Mouse (Mus musculus): ENCODE results near the gene Trappc10. TPM values are rescaled to one million over a fixed set of nuclear protein-coding genes. Genes with fewer than 3 reads are reported as not detected.

Gene Trappc10
- polyA plus RNA-seq, 1 experiment from 2014 or later: 28.1 TPM

DNA sequence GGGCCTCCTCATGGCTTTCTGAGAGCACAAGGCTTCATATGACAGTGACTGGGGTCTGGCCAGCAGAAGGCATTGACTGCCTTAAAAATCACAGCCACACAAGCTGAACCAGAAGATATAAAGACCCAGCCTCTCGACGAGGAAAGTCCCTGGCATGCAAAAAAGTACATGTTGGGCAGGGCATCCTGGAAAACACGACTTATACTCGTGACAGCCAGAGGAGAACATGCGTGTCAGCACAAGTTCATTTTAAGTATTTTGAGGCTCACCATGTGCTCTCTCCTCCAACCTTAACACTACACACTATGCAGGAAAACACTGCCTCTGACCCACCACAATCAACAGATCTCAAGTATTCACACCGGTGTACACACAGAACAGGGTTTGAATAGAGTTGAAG lies 20.3 kb downstream of the Trappc10 start:
- TF ChIP-seq CTCF (IDR thresholded peaks at IDR 0.05; ENCODE audit: low read depth): no peak
- peaks cover 39% of the 10 kb centered on the region for H3K36me3 ChIP-seq (ENCODE audit: control insufficient read depth, insufficient read depth)
- H3K4me3 ChIP-seq (ENCODE audit: low read depth, low read length): no peak overlapping the region
- no peaks in the 10 kb centered on the region; the same call in 1 of the 2 replicates for H3K4me1 ChIP-seq (replicated peaks; ENCODE audit: control insufficient read depth, insufficient read depth, low read length)
- 90% methylated on average over 6 of the region's 6 CpGs for WGBS
- no peaks in the 10 kb centered on the region for H3K9me3 ChIP-seq (ENCODE audit: control insufficient read depth)
- H3K27me3 ChIP-seq (replicated peaks; ENCODE audit: control insufficient read depth, insufficient read depth, low read length): no peaks in the 10 kb centered on the region
- ATAC-seq: no peak
- no peak overlapping the region for H3K4me2 ChIP-seq (replicated peaks; ENCODE audit: low read depth)
- no peak overlapping the region for H3K27ac ChIP-seq (ENCODE audit: low read depth, low read length)
- no peak overlapping the region for H3K9ac ChIP-seq (ENCODE audit: low read depth, low read length)

GRCm38 (mm10) chr10:78222908-78223307 lies 21.5 kb downstream of the Trappc10 start:
- ATAC-seq: no peak
- H3K4me3 ChIP-seq (ENCODE audit: low read depth, low read length): no peak overlapping the region
- no peak for TF ChIP-seq CTCF (IDR thresholded peaks at IDR 0.05; ENCODE audit: low read depth)
- H3K9ac ChIP-seq (ENCODE audit: low read depth, low read length): no peak overlapping the region
- peaks cover 49% of the 10 kb centered on the region for H3K36me3 ChIP-seq (ENCODE audit: control insufficient read depth, insufficient read depth)
- no peaks in the 10 kb centered on the region; the same call in 1 of the 2 replicates for H3K4me1 ChIP-seq (replicated peaks; ENCODE audit: control insufficient read depth, insufficient read depth, low read length)
- H3K4me2 ChIP-seq (replicated peaks; ENCODE audit: low read depth): no peak overlapping the region
- H3K27me3 ChIP-seq (replicated peaks; ENCODE audit: control insufficient read depth, insufficient read depth, low read length): no peaks in the 10 kb centered on the region
- no peak overlapping the region for H3K27ac ChIP-seq (ENCODE audit: low read depth, low read length)
- no peaks in the 10 kb centered on the region for H3K9me3 ChIP-seq (ENCODE audit: control insufficient read depth)
- WGBS: 76% methylated on average over 4 of the region's 4 CpGs

GRCm38 (mm10) chr10:78221315-78221714 lies 23.1 kb downstream of the Trappc10 start:
- no peak for ATAC-seq
- Histone ChIP-seq H3K9ac (ENCODE audit: low read depth, low read length) (no peak overlapping the region), H3K4me2 (replicated peaks; ENCODE audit: low read depth) (no peak overlapping the region), H3K4me1 (replicated peaks; ENCODE audit: control insufficient read depth, insufficient read depth, low read length) (no peaks in the 10 kb centered on the region), H3K9me3 (ENCODE audit: control insufficient read depth) (no peaks in the 10 kb centered on the region), H3K27me3 (replicated peaks; ENCODE audit: control insufficient read depth, insufficient read depth, low read length) (no peaks in the 10 kb centered on the region), H3K27ac (ENCODE audit: low read depth, low read length) (no peak overlapping the region), H3K36me3 (ENCODE audit: control insufficient read depth, insufficient read depth) (peaks cover 59% of the 10 kb centered on the region), H3K4me3 (ENCODE audit: low read depth, low read length) (no peak overlapping the region)
- no peak for TF ChIP-seq CTCF (IDR thresholded peaks at IDR 0.05; ENCODE audit: low read depth)
- WGBS: 93% methylated on average over 7 of the region's 7 CpGs

- ATAC-seq: no peak
- WGBS: 93% methylated on average over 1 of the region's 1 CpGs
- Histone ChIP-seq H3K9me3 (ENCODE audit: control insufficient read depth) (no peaks in the 10 kb centered on the region), H3K9ac (ENCODE audit: low read depth, low read length) (no peak overlapping the region), H3K36me3 (ENCODE audit: control insufficient read depth, insufficient read depth) (peaks cover 73% of the 10 kb centered on the region), H3K27me3 (replicated peaks; ENCODE audit: control insufficient read depth, insufficient read depth, low read length) (no peaks in the 10 kb centered on the region), H3K27ac (ENCODE audit: low read depth, low read length) (no peak overlapping the region), H3K4me3 (ENCODE audit: low read depth, low read length) (no peak overlapping the region), H3K4me2 (replicated peaks; ENCODE audit: low read depth) (no peak overlapping the region), H3K4me1 (replicated peaks; ENCODE audit: control insufficient read depth, insufficient read depth, low read length) (no peaks in the 10 kb centered on the region)
- no peak for TF ChIP-seq CTCF (IDR thresholded peaks at IDR 0.05; ENCODE audit: low read depth)
These were observed 24.9 kb downstream of the Trappc10 start for GRCm38 (mm10) chr10:78219528-78219927.

DNA sequence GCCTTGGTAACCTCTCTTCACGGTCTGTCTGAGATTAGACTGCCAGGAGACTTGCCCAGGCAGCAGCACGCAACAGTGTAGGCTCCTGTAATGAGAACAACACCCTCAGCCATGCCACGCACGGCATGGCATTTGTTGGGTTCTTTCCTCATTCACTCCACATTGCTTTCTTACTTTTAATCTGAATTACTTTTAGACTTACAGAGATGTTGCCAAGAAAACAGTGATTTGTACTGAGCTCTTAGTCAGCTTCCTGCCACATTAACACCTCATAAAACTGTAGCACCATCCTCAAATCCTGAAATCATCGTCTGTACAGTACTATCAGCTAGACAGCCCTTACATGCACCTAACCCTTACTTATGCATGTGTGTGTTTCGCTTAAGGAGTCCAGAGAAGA lies 25.9 kb downstream of the Trappc10 start:
- Histone ChIP-seq H3K27ac (ENCODE audit: low read depth, low read length) (no peak overlapping the region), H3K9me3 (ENCODE audit: control insufficient read depth) (no peaks in the 10 kb centered on the region), H3K4me3 (ENCODE audit: low read depth, low read length) (no peak overlapping the region), H3K4me1 (replicated peaks; ENCODE audit: control insufficient read depth, insufficient read depth, low read length) (no peaks in the 10 kb centered on the region), H3K36me3 (ENCODE audit: control insufficient read depth, insufficient read depth) (peaks cover 83% of the 10 kb centered on the region), H3K9ac (ENCODE audit: low read depth, low read length) (no peak overlapping the region), H3K4me2 (replicated peaks; ENCODE audit: low read depth) (no peak overlapping the region), H3K27me3 (replicated peaks; ENCODE audit: control insufficient read depth, insufficient read depth, low read length) (no peaks in the 10 kb centered on the region)
- no peak for TF ChIP-seq CTCF (IDR thresholded peaks at IDR 0.05; ENCODE audit: low read depth)
- no peak for ATAC-seq
- WGBS: 82% methylated on average over 6 of the region's 6 CpGs

DNA sequence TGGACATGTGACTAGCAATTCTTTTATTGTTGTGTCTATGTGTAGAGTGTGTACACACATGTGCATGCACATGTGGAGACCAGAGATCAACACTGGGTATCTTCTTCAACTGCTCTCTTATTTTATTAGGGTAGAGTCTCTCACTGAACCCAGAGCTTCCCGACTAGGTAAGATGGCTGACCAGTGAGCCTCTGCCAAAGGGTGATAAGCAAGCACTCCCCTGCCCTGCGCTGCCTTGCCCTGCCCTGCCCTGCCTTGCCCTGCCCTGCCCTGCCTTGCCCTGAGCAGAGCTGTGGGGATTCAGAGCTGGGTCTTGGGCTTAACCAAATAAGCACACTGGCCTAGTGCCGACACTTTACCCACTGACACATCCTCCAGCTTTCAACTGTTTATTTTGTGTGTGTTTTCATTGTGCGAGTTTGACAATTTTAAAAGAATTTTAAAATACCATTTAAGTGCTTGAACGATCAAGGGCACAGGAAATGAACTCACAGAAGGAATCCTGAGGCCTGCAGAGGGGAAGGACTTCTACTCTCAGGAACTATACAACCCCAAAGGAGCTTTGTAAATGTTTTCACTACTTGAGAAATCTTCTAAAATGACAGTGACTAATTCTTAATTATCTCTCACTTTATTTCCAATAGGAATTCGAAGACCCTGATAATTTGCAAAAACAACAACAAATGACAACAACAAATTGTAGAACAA lies 27.9 kb downstream of the Trappc10 start:
- Histone ChIP-seq H3K9me3 (ENCODE audit: control insufficient read depth) (no peaks in the 10 kb centered on the region), H3K36me3 (ENCODE audit: control insufficient read depth, insufficient read depth) (peaks cover 86% of the 10 kb centered on the region), H3K9ac (ENCODE audit: low read depth, low read length) (no peak overlapping the region), H3K4me2 (replicated peaks; ENCODE audit: low read depth) (no peak overlapping the region), H3K4me3 (ENCODE audit: low read depth, low read length) (no peak overlapping the region), H3K4me1 (replicated peaks; ENCODE audit: control insufficient read depth, insufficient read depth, low read length) (no peaks in the 10 kb centered on the region), H3K27ac (ENCODE audit: low read depth, low read length) (no peak overlapping the region), H3K27me3 (replicated peaks; ENCODE audit: control insufficient read depth, insufficient read depth, low read length) (no peaks in the 10 kb centered on the region)
- no peak for TF ChIP-seq CTCF (IDR thresholded peaks at IDR 0.05; ENCODE audit: low read depth)
- no peak for ATAC-seq
- 71% methylated on average over 6 of the region's 6 CpGs for WGBS
